Mouse (Mus musculus): Measurements from ENCODE around the gene Tyw5. TPM values are rescaled to one million over a fixed set of nuclear protein-coding genes. Genes with fewer than 3 reads are reported as not detected.

Gene Tyw5
- polyA plus RNA-seq, 1 experiment from 2014 or later = 21.9 TPM

DNA sequence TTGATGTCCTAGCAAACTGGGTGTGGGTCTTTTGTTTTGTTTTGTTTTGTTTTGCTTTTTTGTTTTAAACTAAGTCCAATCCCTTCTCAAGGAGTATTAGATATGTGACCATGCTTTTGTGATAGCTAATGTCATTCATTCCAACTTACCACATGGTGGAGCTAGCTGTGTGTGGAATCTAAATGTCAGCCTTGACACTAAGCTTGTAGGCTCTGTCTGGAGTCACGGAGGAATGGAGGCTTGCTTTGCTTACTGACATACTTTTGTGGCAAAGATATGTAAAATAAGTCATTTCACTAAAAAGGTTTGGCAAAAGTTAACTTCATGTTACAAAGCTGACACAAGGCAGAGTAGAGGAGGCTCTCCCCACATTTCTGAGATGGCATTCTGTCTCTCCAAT is 16.8 kb upstream of the Tyw5 start:
- ATAC-seq (ENCODE audit: insufficient number of reproducible peaks, low FRiP score) = no peak
- no peaks in the 10 kb centered on the region for H3K9me3 ChIP-seq (replicated peaks)
- H3K4me3 ChIP-seq = no peak overlapping the region
- no peaks in the 10 kb centered on the region for H3K27me3 ChIP-seq (replicated peaks)
- H3K4me2 ChIP-seq = no peak overlapping the region
- H3K9ac ChIP-seq = no peak overlapping the region
- 4% methylated on average over 1 of the region's 1 CpGs for WGBS
- H3K4me1 ChIP-seq (replicated peaks) = no peaks in the 10 kb centered on the region
- H3K36me3 ChIP-seq = no peaks in the 10 kb centered on the region
- H3K27ac ChIP-seq (ENCODE audit: poor library complexity, severe bottlenecking) = no peak overlapping the region

DNA sequence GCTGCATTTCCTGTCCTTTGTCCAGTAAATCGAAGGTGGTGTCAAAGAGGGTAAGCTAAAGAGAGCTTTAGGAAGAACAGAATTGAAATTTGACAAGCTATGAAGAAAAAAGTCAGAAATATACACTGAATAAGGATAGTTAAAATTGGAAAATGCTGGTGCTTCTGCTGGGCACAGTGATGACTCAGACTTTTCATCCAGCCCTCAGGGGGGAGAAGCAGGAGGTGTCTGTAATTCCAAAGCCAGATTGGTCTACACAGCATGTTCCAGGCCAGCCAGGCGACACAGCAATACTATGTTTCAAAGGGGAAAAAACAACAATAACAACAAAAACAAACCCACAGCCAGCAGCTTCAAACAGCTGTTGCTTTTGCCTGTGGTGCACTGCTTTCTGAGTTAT is 6.5 kb upstream of the Tyw5 start:
- H3K36me3 ChIP-seq = peaks cover 43% of the 10 kb centered on the region
- 85% methylated on average over 2 of the region's 2 CpGs for WGBS
- no peak for ATAC-seq (ENCODE audit: insufficient number of reproducible peaks, low FRiP score)

DNA sequence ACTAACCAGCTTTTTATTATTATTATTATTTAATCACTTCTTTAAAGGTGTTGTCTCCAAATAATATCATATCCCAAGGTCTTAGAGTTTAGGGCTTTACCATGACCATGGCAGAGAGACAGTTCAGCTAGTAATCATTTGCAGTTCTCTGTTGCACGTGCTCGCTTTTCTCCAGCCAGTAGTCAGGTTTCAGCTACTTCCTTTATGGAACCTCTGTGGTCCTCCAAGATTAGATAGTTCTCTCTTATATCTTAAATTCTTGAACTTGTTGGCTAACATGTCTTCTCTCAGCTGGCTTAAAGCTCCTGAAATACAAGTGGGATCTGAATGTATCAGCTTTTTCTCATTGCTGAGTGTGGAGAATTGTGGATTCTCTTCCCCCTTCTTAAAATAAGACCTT is 2.1 kb upstream of the Tyw5 start:
- no peak overlapping the region for H3K4me2 ChIP-seq

More for the DNA sequence above, 6.5 kb upstream of the Tyw5 start:
- Histone ChIP-seq H3K4me2 (no peak overlapping the region), H3K27ac (ENCODE audit: poor library complexity, severe bottlenecking) (no peak overlapping the region), H3K4me1 (replicated peaks) (peaks cover 4% of the 10 kb centered on the region), H3K9me3 (replicated peaks) (no peaks in the 10 kb centered on the region), H3K4me3 (no peak overlapping the region), H3K9ac (no peak overlapping the region), H3K27me3 (replicated peaks) (no peaks in the 10 kb centered on the region)

DNA sequence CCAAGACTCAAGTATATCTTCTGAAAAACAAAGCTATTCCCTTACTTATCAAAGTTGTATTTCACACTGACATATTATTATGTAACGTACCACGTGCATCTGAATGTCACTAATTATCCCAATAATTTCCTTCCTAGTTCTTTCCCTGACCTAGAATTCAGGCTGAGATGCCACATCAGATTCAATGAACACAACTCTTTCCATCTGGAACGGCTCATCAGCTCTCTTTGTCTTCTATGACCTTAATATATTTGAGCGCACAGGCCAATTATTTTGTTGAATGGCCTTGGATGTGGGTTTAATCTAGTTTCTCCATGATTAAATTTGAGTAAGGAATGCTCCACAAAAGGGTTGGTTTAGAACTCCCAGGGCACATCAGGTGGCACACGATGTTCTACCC is 4.8 kb downstream of the Tyw5 start:
- peaks cover 24% of the 10 kb centered on the region for H3K36me3 ChIP-seq
- no peak overlapping the region for H3K9ac ChIP-seq
- peaks cover 10% of the 10 kb centered on the region for H3K4me1 ChIP-seq (replicated peaks)
- no peak for ATAC-seq (ENCODE audit: insufficient number of reproducible peaks, low FRiP score)
- no peak overlapping the region for H3K27ac ChIP-seq (ENCODE audit: poor library complexity, severe bottlenecking)
- no peak overlapping the region for H3K4me2 ChIP-seq
- no peak overlapping the region for H3K4me3 ChIP-seq
- no peaks in the 10 kb centered on the region for H3K27me3 ChIP-seq (replicated peaks)
- WGBS = 96% methylated on average over 5 of the region's 5 CpGs
- no peaks in the 10 kb centered on the region for H3K9me3 ChIP-seq (replicated peaks)

More for the DNA sequence above, 2.1 kb upstream of the Tyw5 start:
- H3K36me3 ChIP-seq = peaks cover 19% of the 10 kb centered on the region
- no peaks in the 10 kb centered on the region for H3K27me3 ChIP-seq (replicated peaks)
- ATAC-seq (ENCODE audit: insufficient number of reproducible peaks, low FRiP score) = no peak
- no peak overlapping the region for H3K27ac ChIP-seq (ENCODE audit: poor library complexity, severe bottlenecking)
- 53% methylated on average over 2 of the region's 2 CpGs for WGBS
- no peaks in the 10 kb centered on the region for H3K9me3 ChIP-seq (replicated peaks)
- no peak overlapping the region for H3K9ac ChIP-seq
- peaks cover 19% of the 10 kb centered on the region for H3K4me1 ChIP-seq (replicated peaks)
- no peak overlapping the region for H3K4me3 ChIP-seq

DNA sequence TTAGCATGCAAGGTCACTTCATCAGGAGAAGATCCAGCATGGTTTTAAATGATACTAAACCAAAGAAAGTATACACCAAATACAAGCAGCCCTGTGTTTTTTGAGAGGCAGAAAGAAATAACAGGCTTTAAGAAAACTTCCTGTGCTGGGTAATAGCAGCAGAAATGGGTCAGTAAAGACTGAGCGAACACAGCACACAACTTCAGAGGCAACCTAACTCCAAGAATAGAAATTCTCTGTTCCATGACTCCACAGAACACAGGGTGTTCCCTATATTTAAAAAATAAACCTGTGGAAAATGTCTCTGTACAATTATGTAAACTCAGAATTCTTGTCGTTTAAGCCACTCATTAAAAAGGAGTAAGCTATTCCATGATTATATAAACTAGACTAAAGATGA is 6.0 kb downstream of the Tyw5 start:
- ATAC-seq (ENCODE audit: insufficient number of reproducible peaks, low FRiP score) = no peak
- WGBS = 87% methylated on average over 2 of the region's 2 CpGs
- no peaks in the 10 kb centered on the region for H3K9me3 ChIP-seq (replicated peaks)

DNA sequence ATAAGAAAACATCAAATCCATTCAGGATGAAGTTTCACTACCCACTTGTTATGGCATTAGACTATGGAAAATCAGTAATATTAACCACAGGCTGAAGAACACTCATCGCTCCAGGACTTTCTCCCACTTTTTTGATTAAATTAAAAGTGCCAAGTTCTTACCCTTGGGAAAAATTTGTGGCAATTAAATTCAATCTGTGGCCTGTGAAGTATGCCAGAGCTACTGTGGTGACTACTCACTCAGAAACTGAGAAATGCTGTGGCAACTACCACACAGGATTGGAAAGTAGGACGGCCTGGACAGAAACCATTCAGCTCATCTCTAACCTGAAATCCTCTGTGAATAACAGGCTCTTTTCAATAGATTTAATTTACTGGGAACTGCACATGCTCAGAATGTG is 6.6 kb downstream of the Tyw5 start:
- peaks cover 34% of the 10 kb centered on the region for H3K36me3 ChIP-seq
- H3K4me1 ChIP-seq (replicated peaks) = peaks cover 5% of the 10 kb centered on the region
- ATAC-seq (ENCODE audit: insufficient number of reproducible peaks, low FRiP score) = no peak
- no peak overlapping the region for H3K9ac ChIP-seq
- 89% methylated on average over 2 of the region's 2 CpGs for WGBS
- H3K27me3 ChIP-seq (replicated peaks) = no peaks in the 10 kb centered on the region
- H3K9me3 ChIP-seq (replicated peaks) = no peaks in the 10 kb centered on the region
- no peak overlapping the region for H3K4me3 ChIP-seq
- no peak overlapping the region for H3K27ac ChIP-seq (ENCODE audit: poor library complexity, severe bottlenecking)
- no peak overlapping the region for H3K4me2 ChIP-seq

More for the DNA sequence above, 6.0 kb downstream of the Tyw5 start:
- no peak overlapping the region for H3K9ac ChIP-seq
- no peak overlapping the region for H3K4me2 ChIP-seq
- H3K36me3 ChIP-seq = peaks cover 32% of the 10 kb centered on the region
- H3K27me3 ChIP-seq (replicated peaks) = no peaks in the 10 kb centered on the region
- H3K27ac ChIP-seq (ENCODE audit: poor library complexity, severe bottlenecking) = no peak overlapping the region
- H3K4me1 ChIP-seq (replicated peaks) = peaks cover 9% of the 10 kb centered on the region
- H3K4me3 ChIP-seq = no peak overlapping the region

DNA sequence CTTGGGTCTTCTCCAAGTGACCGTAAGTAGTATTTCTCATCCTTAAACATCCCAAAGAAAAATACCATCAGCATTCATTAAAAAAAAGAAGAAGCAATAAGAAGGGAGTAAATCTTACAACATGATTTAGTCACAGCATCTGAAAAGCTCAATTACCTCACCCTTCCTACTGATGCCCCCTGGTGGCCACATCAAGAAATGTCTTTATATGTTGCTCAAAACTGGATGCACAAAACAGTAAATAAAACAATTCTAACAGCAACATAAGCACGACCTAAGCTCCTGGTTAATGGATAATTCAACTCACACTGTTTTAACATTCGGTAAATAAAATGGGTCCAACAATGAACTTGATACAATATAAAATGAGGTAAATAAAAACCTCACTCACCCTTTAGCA is 12.8 kb downstream of the Tyw5 start:
- Histone ChIP-seq H3K27ac (ENCODE audit: poor library complexity, severe bottlenecking) (no peak overlapping the region), H3K4me3 (no peak overlapping the region), H3K27me3 (replicated peaks) (no peaks in the 10 kb centered on the region), H3K9me3 (replicated peaks) (no peaks in the 10 kb centered on the region), H3K36me3 (peaks cover 46% of the 10 kb centered on the region), H3K9ac (no peak overlapping the region), H3K4me1 (replicated peaks) (peaks cover 5% of the 10 kb centered on the region; the same call in 1 of the 2 replicates), H3K4me2 (no peak overlapping the region)
- WGBS = 69% methylated on average over 3 of the region's 3 CpGs
- no peak for ATAC-seq (ENCODE audit: insufficient number of reproducible peaks, low FRiP score)

DNA sequence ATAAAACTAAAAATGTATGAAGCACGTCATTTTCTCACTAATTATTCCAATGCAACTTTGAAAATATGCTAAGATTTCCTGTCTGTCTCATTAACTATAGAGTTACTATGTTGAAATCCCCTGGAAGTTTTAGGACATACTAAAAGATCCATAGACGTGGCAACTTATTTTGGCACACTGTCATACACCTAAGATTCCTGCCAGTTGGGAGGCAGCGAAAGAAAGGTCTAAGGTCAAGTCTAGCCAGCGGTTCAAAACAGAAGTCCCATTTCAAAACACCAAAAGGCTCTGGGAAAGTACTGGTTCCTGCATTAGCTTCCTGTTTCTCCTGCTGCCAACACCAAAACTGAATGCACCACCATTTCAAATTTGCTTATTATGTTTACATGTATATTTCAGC is 14.5 kb downstream of the Tyw5 start:
- no peaks in the 10 kb centered on the region for H3K4me1 ChIP-seq (replicated peaks)
- WGBS = 85% methylated on average over 4 of the region's 4 CpGs
- H3K9me3 ChIP-seq (replicated peaks) = no peaks in the 10 kb centered on the region

DNA sequence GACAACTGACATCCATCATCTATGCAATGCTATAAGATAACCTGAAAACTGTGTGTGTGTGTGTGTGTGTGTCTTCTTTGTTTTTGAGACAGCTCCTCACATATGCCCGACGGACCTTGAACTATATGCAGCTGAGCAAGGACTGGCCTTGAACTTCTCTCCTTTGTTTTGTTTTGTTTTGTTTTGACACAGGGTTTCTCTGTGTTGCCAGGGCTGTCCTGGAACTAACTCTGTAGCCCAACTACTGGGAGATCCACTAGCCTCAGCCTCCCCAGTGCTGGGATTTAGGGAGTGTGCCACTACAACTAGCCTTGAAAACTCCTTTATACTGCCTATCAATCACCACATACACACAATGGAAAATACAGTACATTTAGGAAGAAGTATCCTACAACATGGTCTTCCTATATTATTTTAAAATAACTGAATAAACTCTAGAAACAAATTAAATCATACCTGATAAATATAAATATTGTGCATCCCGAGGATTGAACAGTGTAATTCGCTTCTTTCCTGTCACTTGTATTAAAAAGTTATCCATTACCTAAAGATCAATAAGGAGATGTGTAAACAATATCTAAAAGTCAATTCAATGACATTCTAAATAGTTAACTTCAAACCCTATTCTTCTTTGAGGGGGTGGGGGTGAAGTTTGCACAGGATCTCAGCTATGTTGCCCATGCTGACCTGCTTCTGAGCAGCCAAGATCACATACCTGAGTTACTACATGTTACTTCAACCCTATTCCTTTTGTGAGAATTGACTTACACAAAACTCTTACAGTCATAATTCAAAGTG is 15.7 kb downstream of the Tyw5 start:
- Histone ChIP-seq H3K27ac (ENCODE audit: poor library complexity, severe bottlenecking) (no peak overlapping the region), H3K4me3 (no peak overlapping the region), H3K36me3 (peaks cover 41% of the 10 kb centered on the region), H3K4me2 (no peak overlapping the region), H3K4me1 (replicated peaks) (no peaks in the 10 kb centered on the region), H3K9ac (no peak overlapping the region), H3K9me3 (replicated peaks) (no peaks in the 10 kb centered on the region), H3K27me3 (replicated peaks) (no peaks in the 10 kb centered on the region)
- 97% methylated on average over 4 of the region's 4 CpGs for WGBS
- no peak for ATAC-seq (ENCODE audit: insufficient number of reproducible peaks, low FRiP score)

More for the DNA sequence above, 14.5 kb downstream of the Tyw5 start:
- Histone ChIP-seq H3K27me3 (replicated peaks) (no peaks in the 10 kb centered on the region), H3K36me3 (peaks cover 49% of the 10 kb centered on the region), H3K4me3 (no peak overlapping the region), H3K27ac (ENCODE audit: poor library complexity, severe bottlenecking) (no peak overlapping the region), H3K9ac (no peak overlapping the region), H3K4me2 (no peak overlapping the region)
- no peak for ATAC-seq (ENCODE audit: insufficient number of reproducible peaks, low FRiP score)

DNA sequence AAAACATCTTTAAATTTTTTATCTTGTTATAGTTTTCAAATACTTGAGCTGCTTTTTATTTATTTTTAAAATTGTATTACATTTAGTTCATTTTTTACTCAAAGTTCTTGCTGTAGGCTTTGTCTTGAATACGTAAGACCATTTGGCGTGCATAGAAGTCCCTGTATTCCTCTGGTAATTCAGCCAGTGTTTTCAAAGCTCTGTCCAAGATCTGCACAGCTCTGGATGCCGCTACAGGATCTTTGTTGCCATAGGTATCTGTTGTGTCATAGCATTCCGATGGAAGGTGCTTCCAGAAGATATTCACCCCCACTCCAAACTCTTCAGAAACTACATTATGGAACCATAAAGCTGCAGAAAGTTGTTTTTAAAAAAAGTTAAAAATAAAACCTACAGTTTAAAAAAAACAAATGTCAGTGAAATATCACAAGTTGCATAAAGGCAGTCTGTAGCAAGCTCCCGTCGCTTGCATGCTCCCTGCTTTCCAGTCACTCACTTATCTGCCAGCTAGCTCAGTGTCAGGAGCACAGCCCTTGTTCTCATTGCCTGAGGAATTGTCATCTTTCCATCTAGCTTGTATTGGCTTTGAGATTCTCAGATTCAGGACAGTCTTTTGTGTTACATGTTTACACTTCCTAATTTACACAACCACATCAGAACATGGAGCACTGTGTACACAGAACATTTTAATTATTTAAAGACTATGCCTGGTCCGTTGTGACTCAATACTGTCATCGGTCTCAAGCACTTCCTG is 18.3 kb downstream of the Tyw5 start:
- H3K36me3 ChIP-seq = peaks cover 29% of the 10 kb centered on the region
- ATAC-seq (ENCODE audit: insufficient number of reproducible peaks, low FRiP score) = no peak
- 82% methylated on average over 8 of the region's 8 CpGs for WGBS

DNA sequence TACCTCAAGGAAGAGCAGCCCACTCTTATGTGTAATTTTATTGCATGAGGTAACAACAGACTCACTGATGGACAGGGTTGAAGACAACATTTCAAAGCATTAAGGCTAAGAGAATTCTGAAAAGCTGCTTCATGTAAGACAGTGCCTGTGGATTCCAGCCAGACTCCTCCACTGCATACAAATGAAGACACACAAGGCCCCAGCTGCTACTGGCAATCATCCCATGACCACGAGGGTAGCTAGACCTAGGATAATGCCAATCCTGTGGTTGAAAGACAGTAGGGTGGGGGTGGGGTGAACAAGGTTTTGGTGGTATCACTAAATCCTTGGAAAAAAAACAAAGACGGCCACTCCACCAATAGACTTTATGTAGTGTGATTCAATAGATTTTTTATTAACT is 19.0 kb downstream of the Tyw5 start:
- H3K4me2 ChIP-seq = no peak overlapping the region
- H3K4me3 ChIP-seq = no peak overlapping the region
- peaks cover 23% of the 10 kb centered on the region for H3K36me3 ChIP-seq
- no peaks in the 10 kb centered on the region for H3K27me3 ChIP-seq (replicated peaks)
- no peaks in the 10 kb centered on the region for H3K4me1 ChIP-seq (replicated peaks)
- ATAC-seq (ENCODE audit: insufficient number of reproducible peaks, low FRiP score) = no peak
- no peak overlapping the region for H3K27ac ChIP-seq (ENCODE audit: poor library complexity, severe bottlenecking)
- WGBS = 82% methylated on average over 2 of the region's 2 CpGs
- H3K9ac ChIP-seq = no peak overlapping the region
- no peaks in the 10 kb centered on the region for H3K9me3 ChIP-seq (replicated peaks)

More for the DNA sequence above, 18.3 kb downstream of the Tyw5 start:
- H3K27me3 ChIP-seq (replicated peaks) = no peaks in the 10 kb centered on the region
- H3K4me3 ChIP-seq = no peak overlapping the region
- no peak overlapping the region for H3K4me2 ChIP-seq
- H3K9me3 ChIP-seq (replicated peaks) = no peaks in the 10 kb centered on the region
- H3K27ac ChIP-seq (ENCODE audit: poor library complexity, severe bottlenecking) = no peak overlapping the region
- H3K4me1 ChIP-seq (replicated peaks) = no peaks in the 10 kb centered on the region
- H3K9ac ChIP-seq = no peak overlapping the region

All from heart, embryonic 12.5 days (tissue).